Mouse (Mus musculus): ENCODE results near the gene 4930518I15Rik.
"Not testable (repeated sequence)": the region's sequence is repeated elsewhere in the genome, so short reads cannot be mapped to it uniquely, and the experiment has no call there.

Gene 4930518I15Rik

GRCm38 (mm10) chr2:156842711-156843110 lies 15.0 kb downstream of the 4930518I15Rik start:
- DNase-seq (ENCODE audit: low spot score), result no peak

GRCm38 (mm10) chr2:156841841-156842706 lies 15.7 kb downstream of the 4930518I15Rik start:
- DNase-seq (ENCODE audit: low spot score), result no peak

DNA sequence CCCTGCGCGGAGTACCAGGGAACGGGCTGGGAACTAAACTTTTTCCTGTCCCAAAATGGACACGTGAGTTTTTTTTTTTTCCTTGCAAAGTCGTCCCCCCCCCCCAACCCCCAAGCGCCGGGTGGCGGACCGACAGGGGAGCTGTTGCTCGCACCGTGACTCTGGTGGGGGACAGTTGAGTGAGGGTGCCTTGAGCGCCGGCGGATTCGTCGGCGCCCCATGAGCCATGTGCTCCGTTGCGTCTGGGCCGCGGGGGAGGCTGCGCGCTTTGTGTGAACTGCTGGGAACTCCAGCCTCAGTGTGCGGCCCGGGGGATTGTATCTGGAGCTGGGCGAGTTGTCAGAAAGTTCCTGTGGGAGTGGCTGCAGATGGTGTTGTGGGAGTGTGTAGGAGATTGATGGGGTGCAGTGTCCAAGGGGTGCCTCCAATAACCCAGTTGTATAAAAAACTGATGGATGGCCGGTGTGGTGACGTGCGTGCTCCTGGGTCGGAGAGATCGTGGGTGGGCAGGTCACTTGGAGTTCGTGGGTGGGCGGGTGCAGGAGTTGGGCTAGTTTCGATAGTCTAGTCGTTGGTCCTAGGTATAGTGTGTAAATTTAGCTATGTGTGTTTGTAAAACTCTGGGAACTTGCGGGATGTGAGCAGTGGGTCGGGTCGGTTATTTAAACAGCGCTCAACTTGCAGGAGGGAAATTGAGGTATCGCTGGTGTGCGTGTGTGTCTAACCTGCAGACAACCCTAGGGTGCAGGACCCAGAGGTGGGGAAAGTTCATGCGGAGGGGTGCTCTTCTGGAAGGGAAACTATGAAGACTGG lies 16.5 kb downstream of the 4930518I15Rik start:
- no peak for DNase-seq (ENCODE audit: low spot score)

DNA sequence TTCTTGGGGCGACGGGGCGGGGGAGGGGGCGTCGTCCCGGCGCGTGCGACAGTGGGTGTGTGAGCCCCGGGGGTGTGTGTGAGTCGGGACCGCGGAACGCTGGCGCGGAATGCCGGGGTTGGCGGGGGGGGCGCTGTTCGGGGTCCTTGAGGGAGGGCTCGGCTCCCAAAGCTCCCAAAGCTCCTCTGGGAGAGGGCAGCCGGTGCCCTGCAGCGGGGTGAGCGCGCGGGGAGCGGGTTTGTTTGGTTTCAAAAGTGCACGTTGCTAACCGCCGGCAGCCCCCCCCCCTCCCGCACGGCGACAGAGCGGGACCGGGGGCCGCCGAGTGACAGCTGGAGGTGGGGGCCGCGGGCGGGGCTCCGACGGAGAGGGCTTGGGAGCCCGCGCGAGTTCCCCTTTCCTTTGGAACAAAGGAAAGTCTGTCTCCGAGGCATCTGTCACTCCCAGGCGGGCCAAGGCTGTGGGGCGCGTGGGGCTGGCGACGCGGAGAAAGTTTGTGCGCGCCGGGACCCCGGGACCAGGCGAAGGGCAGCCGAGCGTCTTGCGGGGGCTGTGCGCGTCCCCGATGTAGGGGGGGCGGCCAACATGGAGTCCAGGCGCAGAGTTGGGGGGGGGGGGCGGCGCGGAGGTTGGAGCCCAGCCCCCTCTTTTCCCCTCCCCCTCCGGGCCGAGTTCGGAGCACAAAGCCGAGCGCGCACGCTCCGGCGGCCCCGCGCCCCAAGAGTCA lies 17.3 kb downstream of the 4930518I15Rik start:
- no peak for DNase-seq (ENCODE audit: low spot score)

DNA sequence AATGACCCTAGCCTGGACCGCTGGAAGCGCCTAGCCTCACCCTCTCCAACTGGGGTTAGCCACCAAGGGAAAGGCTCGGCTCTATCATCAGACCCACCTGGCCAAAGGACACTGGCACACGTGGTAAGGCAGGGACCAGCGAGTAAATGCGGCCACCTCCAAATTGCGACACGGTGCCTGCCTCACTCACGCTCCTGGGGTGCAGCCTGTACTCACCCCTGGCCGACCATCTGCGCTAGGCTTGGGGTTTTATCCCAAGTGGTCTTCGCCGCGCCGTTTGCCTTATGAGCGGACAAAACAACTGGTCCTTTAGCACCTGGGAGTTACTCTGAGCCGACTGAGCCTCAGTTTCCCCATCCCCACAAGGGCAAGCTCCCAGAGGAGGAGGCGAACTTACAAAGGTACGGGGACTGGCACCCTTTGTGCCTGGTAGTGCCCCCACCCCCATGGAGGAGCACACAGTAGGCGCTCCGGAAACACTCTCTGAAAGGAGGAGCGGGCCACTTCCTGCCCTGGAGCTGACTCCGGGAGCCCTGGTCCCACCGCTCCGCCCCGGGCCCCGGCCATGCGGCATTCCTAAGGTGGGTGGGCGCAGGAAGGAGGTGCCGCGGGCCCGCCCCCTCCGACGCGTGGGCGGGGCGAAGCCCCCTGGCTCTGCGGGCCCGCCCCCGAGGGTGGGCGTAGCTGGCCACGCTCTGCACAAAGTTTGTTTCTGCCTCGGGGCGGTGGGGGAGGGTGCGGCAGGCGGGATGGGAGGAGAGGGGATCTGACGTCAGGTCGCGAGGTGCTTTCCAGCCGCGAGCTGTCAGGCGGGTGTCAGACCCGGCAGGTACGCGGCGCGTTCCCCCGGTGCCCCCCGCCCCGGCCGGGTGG lies 18.2 kb downstream of the 4930518I15Rik start, which contains the start of gene Tgif2:
Gene Tgif2 (plus strand): TSS at position 689 of the 873 bp plus-strand sequence.
- no peak for DNase-seq (ENCODE audit: low spot score)

DNA sequence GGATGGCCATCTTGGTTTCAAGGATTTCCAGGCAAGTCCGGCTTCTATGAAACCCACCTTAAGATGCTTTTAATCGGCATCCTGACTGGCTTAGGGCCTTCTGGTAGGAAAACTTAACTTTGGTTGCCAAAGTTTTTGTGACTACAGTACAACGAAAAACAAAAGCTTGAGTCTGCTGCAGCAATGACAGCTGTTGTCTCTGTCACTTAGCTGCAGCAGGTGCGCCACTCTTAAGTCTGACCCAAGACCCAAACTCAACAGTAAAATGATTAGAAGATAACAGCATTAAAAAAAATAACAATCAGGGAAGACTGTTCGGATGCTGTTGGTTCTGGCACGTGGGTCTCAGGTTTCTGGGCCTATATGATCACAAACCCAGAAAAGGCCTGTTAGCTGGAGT lies 18.9 kb downstream of the 4930518I15Rik start:
- DNase-seq (ENCODE audit: low spot score), result no peak

- DNase-seq (ENCODE audit: low spot score), result no peak
Measured at GRCm38 (mm10) chr2:156834336-156834735, 23.4 kb downstream of the 4930518I15Rik start.

GRCm38 (mm10) chr2:156825128-156825527 lies 32.6 kb downstream of the 4930518I15Rik start:
- DNase-seq (ENCODE audit: low spot score), result not testable (repeated sequence)

DNA sequence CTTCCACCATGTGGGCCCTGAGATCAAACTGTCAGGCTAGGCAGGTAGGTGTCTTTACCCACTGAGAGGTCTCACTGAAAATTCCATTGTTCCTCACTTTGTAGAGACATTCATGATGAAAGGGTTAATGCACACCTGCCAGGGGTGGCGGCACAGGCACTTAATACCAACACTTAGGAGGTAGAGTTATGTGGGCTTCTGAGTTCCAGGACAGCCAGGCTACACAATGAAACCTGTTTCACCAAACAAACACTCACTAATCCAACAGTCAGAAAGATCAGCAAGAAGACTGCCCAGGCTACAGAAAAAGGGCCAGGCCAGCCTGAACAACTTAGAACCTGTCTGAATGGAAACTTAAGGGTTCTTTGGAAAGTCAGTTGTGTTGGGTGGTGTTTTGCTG lies 41.6 kb downstream of the 4930518I15Rik start:
- DNase-seq (ENCODE audit: low spot score), result no peak

DNA sequence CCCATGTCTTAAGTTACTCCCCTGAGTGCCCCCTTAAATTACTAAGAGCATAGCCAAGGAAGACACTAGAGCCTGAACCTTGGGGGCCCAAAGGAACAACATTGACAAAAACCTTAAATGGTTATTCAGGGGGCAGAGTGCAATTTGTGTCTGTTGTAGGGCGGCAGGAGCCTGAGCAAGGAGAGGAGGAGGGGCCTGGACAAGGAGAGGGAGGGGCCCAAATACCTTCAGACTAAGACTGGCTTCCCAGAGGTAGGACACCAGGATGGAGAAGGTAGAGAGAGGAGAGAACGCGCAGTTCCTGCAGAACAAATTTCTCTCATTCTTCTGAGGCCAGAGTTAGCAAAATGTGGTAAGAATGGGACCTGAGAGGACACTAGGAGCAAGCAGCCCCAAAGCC lies 42.3 kb downstream of the 4930518I15Rik start:
- no peak for DNase-seq (ENCODE audit: low spot score)

GRCm38 (mm10) chr2:156814893-156815292 lies 42.9 kb downstream of the 4930518I15Rik start:
- DNase-seq (ENCODE audit: low spot score), result no peak

GRCm38 (mm10) chr2:156814344-156814801 lies 43.4 kb downstream of the 4930518I15Rik start:
- DNase-seq (ENCODE audit: low spot score), result no peak

GRCm38 (mm10) chr2:156811556-156811955 lies 46.2 kb downstream of the 4930518I15Rik start:
- no peak for DNase-seq (ENCODE audit: low spot score)

- no peak for DNase-seq (ENCODE audit: low spot score)
Measured at GRCm38 (mm10) chr2:156810716-156811115, 47.0 kb downstream of the 4930518I15Rik start.

- DNase-seq (ENCODE audit: low spot score), result peak; percentile 55
Measured at GRCm38 (mm10) chr2:156809579-156809978, 48.2 kb downstream of the 4930518I15Rik start.

GRCm38 (mm10) chr2:156806886-156807285 lies 50.9 kb downstream of the 4930518I15Rik start:
- DNase-seq (ENCODE audit: low spot score), result no peak
